Mouse (Mus musculus): ENCODE data around the gene Gucy2f.
A peak's percentile ranks its signal among the peaks of the same experiment; 100 is the strongest.
"Not testable (repeated sequence)": the region's sequence is repeated elsewhere in the genome, so short reads cannot be mapped to it uniquely, and the experiment has no call there.

The Gucy2f gene

DNA sequence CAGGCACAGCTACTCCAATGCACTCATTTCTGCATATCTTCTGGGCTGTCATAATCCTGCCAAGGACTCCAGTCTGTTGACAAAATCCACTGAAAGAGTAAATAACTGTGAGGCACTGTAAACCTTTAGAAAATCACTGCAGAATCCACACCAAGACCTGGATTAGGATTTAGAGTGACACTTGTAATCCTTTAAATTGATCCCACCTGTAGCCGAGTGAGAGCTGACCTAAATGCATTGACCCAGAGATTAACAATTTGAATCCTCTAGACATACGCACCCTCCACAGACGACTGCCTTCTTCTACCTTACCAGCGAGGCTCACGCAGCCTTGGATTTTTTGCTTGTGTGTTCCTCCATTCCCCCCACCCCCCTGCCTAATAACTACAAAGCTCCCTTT lies at the start of gene Gucy2f:
Gene Gucy2f (minus strand): TSS at position 101 of the 400 bp plus-strand sequence.
- no peak for DNase-seq (ENCODE audit: low spot score)

DNA sequence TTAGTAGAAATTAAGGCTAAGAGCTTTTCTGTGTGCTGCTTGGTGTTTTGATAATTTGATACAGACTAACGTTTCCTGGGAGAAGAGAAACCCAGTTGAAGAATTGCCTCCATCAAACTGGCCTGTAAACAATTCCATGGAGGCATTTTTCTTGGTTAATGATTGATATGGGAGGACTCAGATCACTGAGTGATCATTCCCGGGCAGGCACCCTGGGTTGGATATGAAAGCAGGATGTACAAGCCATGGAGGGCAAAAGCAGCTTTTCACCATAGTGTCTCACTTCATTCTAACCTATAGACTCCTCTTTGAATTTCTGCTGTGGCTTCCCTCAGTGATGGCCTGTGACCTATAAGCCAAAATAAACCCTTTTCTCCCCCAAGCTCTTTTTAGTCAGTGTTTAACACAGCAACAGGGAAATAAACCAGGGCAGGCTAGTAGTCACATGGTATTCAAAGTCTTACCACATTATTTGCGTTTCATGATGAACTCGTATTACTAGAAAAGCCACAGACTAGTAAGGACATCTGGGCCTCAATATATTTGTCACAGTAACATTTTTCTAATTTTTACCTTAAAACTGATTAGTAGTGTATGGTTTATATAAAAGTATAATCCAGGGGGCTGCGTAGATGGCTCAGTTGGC lies 49.1 kb upstream of the Gucy2f start:
- DNase-seq (ENCODE audit: low spot score) = no peak

DNA sequence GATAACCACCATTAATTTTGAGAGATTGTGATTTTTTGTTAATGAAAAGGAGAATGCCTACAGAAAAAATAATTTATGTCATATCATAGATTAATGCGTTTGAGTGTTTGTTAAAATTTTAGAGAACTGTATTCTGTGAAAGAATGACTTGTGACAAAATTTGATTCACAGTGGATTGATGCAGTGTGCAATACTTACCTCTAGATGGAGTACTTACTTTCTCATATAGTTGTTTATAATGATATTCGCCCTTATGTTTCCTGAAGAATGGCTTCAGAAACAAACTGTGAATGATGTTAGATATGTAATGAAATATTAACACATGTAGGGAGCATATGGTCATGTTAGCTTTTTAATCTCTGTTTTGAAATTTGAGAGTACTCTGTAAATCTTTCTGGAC lies 40.4 kb upstream of the Gucy2f start:
- DNase-seq (ENCODE audit: low spot score) = no peak

DNA sequence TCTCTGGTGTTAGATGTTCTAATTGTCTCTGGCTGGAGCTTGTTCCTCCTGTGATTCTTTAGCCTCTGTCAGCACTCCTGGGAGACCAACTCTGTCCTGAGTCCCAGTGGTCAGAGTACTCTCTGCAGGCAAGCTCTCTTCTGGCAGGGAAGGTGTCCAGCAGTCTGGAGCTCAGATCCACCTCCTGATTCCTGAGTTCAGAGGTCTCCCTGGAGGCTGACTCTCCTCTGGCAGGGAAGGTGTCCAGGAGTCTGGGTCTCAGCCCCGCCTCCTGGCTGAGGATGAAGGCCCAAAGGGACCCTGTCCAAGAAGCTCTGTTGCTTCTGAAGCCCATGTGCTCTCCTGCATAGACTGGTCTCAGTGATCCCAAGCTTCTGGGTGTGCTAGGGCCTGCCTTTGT lies 39.4 kb upstream of the Gucy2f start:
- DNase-seq (ENCODE audit: low spot score) = not testable (repeated sequence)

DNA sequence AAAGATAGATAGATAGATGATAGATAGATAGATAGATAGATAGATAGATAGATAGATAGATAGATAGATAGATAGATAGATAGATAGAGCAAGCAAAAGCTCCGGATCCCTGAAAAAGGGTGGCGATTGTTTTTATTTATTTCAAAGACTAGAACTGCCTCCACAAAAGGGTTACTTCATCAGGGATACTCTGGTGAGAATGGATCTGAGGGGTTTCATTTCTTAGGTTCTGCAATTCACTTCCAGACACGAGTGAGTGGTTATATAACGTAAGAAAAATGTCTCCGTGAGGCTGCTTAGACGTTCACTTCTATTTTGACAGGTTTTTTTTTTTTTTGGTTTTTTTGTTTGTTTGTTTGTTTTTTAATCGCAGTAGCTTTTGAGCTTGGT lies 32.0 kb upstream of the Gucy2f start:
- no peak for DNase-seq (ENCODE audit: low spot score)

DNA sequence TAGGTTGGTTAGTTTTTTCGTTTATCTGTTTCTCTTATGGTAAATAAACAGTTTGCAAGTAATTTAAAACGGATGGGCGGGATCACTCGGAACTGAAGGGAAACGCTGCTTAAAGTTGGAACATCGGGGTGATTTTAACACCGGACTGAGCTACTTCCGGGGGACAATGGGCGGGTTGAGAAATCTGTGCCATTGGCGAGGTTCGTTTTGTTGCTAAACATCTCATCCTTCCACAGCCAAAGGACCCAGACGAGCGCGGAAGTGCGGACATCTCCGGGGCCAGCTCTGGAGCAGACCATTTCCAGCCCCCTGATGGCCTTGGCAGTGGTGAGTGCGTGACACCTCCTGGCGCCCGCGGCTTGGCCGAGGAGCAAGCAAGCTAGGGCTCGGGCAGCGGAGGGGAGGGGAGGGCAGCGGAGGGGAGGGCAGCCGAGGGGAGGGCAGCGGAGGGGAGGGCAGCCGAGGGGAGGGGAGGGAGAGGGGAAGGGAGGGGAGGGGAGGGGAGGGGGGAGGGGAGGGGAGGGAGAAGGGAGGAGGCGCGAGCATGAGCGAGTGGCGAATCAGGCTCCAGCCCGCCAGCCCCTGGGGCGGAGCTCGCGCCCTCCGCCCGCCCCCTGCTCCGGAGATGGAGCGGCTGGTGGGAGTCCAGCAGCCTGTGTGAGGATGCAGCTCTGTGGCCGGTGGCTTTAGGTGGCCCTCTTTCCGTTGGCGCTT lies 31.5 kb upstream of the Gucy2f start:
- peak; percentile 51 for DNase-seq (ENCODE audit: low spot score)

DNA sequence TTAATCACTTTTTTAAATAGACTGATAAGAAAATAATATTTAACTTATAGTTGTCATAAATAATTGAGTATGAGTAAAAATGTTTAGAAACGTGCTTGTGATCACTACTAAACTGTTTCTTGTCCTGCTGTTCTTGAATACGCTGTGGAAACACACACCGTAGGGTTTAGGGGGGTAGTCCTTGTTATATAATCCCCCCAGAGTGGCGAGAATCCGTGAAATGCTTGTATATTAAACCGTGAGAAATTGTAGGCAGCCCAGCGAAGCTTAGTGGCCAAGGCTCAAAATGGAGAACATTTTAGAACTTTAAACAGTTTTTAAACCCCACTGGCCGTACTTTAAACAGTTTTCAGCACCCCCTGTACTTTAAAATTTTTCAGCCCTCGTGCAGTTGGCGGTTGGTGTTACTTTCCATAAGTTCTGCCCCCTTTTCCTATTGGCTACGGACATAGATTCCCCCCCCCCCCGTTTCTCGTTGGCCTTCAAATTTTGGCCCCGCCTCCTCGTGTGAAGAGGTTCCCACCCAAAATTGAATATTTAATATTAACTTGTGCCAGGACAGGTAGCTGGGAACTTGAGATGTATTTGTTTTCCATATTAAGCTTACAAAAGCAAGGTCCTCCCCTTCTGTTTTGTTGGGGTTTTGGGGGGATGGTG lies 30.8 kb upstream of the Gucy2f start:
- DNase-seq (ENCODE audit: low spot score) = peak; percentile 1

DNA sequence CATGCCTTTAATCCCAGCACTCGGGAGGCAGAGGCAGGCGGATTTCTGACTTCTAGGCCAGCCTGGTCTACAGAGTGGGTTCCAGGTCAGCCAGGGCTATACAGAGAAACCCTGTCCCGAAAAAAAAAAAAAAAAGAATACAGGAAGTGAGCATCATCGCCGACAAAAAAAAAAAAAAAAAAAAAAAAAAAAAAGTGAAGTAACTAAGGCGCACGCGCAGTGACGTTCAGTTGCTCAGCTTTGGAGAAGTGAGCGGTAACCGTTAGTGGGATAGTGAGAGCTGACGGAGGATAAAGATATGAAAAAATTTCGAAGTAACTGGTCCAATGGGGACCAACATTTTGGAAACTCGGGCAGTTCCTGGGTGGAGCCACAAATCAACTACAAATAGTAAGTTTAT lies 29.8 kb upstream of the Gucy2f start, which contains the start of gene Nxt2:
Gene Nxt2 (plus strand): TSS at position 229 of the 400 bp plus-strand sequence.
- no peak for DNase-seq (ENCODE audit: low spot score)

DNA sequence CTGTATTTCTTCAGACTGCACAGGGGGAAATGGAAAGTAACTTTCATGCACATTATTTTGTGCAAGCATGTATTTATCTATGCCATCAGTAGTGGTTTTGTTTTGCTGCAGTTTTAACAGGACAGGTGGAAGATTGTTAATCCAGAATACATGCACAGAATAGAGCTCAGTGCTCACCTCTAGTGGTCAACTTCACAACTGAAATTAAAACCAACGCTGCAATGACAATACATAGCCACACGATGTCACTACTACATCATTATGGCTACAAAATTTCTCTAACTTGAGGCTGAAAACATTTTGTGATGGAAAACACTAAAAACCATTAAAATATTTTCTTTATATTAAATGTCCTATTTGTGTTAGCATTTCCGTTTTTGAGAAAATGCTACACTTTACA lies 3.6 kb upstream of the Gucy2f start:
- no peak for DNase-seq (ENCODE audit: low spot score)

DNA sequence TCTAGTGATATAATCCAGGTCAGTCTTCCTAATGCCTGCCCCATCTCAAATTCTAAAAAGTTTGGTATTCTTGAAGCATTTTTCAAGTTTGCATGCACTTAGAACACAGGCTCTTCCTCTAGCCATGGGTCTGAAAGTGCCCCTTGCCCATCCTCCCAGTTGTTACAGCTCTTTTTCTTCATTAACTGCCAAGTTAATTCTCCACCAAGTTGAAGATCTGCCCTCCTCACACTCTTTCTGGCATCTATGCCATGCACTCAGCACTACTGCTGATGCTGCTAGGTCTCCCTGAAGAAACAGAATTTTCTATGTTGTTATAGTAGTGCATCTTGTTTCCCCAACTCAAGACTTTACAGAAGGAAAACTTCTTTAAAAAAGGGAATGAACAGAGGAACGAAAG lies 1.2 kb downstream of the Gucy2f start:
- no peak for DNase-seq (ENCODE audit: low spot score)

DNA sequence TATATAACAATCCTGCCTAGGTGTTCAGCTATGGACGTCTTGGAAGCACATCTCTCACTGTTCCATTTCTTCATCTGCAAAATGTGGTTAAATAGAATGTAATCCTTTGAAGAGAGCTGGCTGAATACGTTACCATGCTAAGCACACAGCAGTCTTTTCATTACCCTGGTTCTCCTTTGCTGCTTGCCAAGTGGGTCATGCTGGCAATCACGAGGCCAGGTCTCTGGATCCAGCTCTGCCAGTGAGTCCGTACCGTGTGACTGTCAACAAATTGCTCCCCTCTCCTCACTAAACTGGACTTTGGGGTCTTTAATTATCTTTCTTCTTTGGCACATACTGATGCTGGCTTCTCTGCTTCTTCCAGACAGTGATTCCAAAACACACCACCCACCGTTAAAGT lies 2.3 kb downstream of the Gucy2f start:
- no peak for DNase-seq (ENCODE audit: low spot score)

DNA sequence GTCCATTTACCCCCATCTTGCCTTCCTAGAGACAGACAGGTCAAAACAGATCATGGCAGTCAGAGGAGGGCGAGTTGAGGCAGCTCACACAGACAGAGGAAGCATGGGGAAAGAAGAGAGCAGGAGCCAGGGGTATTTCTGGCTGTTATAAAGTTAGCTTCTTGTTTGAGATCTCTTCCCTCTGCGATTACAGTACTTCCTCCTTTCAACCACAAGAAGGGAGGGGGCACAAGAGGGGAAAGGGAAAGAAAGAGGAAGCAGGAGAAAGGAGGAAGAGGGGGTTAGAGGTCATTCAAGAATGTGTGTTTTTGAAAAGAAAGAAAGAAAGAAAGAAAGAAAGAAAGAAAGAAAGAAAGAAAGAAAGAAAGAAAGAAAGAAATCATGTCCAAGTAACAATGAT lies 6.4 kb downstream of the Gucy2f start:
- DNase-seq (ENCODE audit: low spot score) = no peak

DNA sequence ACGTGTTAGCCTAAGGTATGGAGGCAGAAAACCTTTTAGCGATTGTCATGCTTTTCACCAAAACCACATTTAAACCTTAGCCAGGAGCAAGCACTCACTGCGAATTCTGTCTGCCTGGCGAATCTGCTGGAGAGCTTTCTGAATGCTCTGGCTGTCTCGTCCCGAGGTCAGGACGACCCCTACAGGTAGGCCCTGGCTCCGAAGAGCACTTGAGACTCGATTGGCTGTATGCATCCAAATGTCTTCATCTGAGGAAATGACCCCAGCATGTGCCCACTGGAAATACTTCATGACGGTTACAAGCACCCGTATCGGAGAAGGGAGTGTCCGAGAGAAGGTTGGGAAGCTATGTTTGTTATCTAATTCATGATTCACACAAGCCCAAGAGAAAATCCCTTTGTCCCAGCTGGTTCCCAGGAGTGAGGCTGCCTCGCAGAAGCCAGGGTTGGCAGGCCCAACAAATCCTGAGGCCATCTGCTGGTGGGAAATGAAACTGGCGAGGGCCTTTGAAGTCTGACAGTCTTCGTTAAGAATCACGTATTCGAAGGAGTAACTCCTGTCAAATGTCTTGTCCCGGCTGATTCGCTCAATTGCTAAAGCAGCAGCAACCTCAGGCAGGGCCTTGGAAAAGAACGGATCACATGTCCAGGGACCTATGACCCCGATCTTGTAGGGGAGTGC lies 7.6 kb downstream of the Gucy2f start:
- no peak for DNase-seq (ENCODE audit: low spot score)

DNA sequence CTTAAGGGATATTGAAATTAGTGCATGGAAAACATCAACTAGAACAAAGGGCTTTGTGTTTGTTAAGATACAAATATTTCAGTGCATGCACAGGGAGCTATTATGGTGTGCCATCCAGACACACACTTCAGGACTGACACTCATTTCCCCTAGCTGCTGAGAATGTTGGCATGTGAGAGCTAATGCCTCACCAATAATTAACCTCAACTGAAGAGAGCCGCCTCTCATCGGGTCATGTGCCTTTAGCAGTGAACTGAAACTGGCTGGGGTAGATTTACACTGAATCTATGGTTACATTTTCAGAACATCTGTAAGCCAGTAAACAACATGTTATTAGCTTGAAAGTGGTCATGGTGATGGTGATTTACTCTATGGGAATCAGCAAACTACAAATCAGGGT lies 14.7 kb downstream of the Gucy2f start:
- DNase-seq (ENCODE audit: low spot score) = no peak

DNA sequence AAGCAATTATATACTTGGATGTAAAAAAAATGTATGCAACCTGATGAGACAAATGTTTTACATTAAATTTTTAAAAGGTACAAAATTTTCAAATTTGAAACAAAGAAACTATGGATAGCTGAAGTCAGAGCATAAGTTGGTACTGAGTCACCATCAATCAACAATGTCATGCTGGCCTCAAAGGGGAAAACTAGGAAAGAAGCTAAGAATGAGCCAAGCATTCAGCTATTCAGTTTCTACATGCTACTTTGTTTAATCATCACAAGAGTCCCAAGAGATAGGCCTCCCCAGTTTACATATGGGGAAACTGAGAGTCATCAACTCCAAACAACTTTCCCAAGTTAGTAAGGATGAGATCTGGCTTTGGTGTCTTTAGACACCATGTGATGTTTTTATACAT lies 19.8 kb downstream of the Gucy2f start:
- no peak for DNase-seq (ENCODE audit: low spot score)

DNA sequence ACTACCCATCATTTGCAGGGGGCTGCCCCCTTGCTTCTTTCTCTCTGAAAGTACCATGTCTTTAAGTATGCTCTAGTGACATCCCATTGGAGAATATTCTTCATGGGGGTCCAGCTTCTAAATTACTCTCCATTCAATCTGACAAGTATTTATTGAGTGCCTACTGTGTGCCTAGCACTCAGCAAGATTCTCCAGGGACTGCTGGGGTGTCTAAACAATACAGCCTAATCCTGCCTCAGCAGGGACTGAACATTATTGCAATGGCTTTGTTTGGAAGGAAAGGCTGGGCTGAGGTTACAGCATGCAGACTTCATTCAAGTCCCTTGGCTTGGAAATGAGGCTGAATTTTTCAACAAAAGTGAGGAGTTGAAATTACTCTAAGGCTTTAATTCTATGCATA lies 81.0 kb downstream of the Gucy2f start:
- no peak for DNase-seq (ENCODE audit: low spot score)

DNA sequence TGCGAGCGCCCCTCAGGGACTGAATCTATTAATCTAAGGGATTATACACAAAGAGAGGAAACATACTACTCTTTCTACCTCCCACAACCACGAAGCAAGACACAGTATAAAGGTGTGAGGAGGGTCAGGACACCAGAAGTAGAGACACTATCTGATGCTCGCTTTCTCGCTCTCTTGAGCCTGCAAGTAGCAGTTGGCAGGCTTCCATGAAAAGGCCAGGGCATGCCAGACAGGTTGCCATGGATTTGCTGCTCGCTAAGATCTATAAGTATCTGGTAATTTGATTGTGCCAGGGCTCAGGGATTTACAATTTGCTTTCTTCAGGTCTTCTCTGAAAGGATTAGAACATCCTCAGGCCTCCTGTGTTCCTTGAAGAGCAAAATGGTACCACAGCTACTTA lies 85.5 kb downstream of the Gucy2f start:
- no peak for DNase-seq (ENCODE audit: low spot score)

DNA sequence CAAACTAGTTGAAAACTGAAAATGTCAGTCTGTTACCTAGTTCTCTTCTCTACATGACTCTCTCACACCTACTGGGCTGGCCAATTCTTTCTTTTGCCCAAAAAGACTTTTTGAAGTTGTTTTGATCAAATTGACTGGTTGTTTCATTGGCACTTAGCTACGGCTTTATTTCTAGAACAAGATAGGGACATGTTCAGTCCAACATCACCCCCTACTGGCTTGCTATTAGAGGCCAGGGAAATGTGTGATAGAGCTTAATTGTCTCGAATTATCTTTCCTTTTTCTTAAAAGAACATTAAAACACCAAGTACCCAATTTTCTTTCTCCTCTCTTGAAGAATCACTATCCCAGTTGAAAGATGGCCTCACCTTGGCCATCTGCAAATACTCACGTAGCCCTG lies 99.8 kb downstream of the Gucy2f start:
- no peak for DNase-seq (ENCODE audit: low spot score)

DNA sequence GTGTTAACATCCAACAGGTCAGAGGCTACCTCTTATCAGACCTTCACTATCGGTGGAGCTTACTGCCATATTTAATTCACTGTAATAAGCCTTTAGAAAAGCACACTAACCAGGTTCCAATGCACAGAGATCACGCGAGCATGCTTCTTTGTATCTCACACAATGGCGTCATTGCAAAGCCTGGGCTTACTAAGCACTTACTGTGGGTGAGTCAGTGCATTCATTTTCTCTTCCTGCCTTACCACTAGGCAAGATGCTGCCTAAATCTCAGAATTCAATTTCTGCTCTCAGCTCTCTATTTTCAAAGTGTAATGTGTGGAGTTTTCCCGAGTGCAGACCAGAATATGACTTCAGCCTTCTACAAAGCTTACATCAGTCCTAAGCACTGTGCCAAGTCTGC lies 101.2 kb downstream of the Gucy2f start:
- DNase-seq (ENCODE audit: low spot score) = no peak

DNA sequence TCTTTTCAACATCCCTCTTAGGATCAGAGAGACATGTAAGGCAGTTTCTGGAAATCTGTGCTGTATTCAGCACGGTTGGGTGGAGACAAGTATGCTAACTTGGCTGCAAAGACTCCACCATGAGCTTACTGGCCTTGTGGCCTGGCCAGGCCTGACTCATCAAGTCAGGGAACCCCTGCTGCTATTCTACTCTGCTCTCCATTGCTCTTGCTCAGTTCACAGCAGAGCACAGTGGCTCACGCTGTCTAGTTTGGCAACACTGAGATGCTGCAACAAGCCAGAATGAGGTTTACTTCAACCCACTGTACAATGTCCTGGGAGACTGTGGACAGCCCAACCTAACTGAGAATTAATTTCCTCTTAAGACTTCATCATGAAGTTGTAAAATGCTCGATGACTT lies 134.1 kb downstream of the Gucy2f start:
- DNase-seq (ENCODE audit: low spot score) = no peak

All from ovary, adult 18-20 months (tissue).